Mouse (Mus musculus) hindbrain, embryonic 11.5 days (tissue): ENCODE results near the gene Slc6a18. TPM values are rescaled to one million over a fixed set of nuclear protein-coding genes. Genes with fewer than 3 reads are reported as not detected.

Source experiments
- ATAC-seq: fragments of 200-750 bp; cut with Nextera tagmentation; 2 replicates; pipeline ENCODE4 v1.8.0; 2017; ENCODE audit warnings: mild to moderate bottlenecking, moderate TSS enrichment, moderate library complexity; ENCODE audit not compliant: low FRiP score
- DNase-seq: peaks from one replicate; pipeline ENCODE4 v3.0.0-alpha.2; 2015; ENCODE audit warnings: low spot score
- H3K27ac ChIP-seq: fragments of 300-500 bp; sonication (generic); 2 replicates; pipeline ENCODE4 v1.5.1; 2014; ENCODE audit warnings: mild to moderate bottlenecking, low read depth, low read length
- H3K27me3 ChIP-seq: fragments of 300-500 bp; sonication (generic); 2 replicates; pipeline ENCODE4 v1.6.1; 2014; ENCODE audit warnings: mild to moderate bottlenecking, low read length, moderate library complexity, mixed read lengths; ENCODE audit not compliant: control insufficient read depth, insufficient read depth
- H3K36me3 ChIP-seq: fragments of 300-500 bp; sonication (generic); 2 replicates; pipeline ENCODE4 v1.6.1; 2014; ENCODE audit warnings: mild to moderate bottlenecking, low read length, moderate library complexity, mixed read lengths; ENCODE audit not compliant: control insufficient read depth, insufficient read depth
- H3K4me1 ChIP-seq: fragments of 300-500 bp; sonication (generic); replicated peaks from 2 replicates; pipeline ENCODE4 v1.6.1; 2014; ENCODE audit warnings: low read length, mixed read lengths; ENCODE audit not compliant: control insufficient read depth, insufficient read depth
- H3K4me2 ChIP-seq: fragments of 300-500 bp; sonication (generic); replicated peaks from 2 replicates; pipeline ENCODE4 v1.6.1; 2014; ENCODE audit warnings: mild to moderate bottlenecking, low read depth, low read length
- H3K4me3 ChIP-seq: fragments of 300-500 bp; sonication (generic); 2 replicates; pipeline ENCODE4 v1.5.1; 2014; ENCODE audit warnings: low read depth, low read length
- H3K9ac ChIP-seq: fragments of 300-500 bp; sonication (generic); 2 replicates; pipeline ENCODE4 v1.6.1; 2014; ENCODE audit warnings: low read depth, low read length
- H3K9me3 ChIP-seq: fragments of 300-500 bp; sonication (generic); 2 replicates; pipeline ENCODE4 v1.6.1; 2016; ENCODE audit warnings: low read length; ENCODE audit not compliant: control insufficient read depth
- WGBS: fragments of 180-500 bp; shearing (Covaris S2); extraction: QIAGEN DNeasy Blood & Tissue Kit; methylation state at CpG from one replicate; pipeline ENCODE4 v1.1.7; 2014; 5-methylcytosine and 5-hydroxymethylcytosine counted together
- polyA plus RNA-seq: library from polyadenylated mRNA; unstranded; fragments of >200 nt; fragmentation: Nextera tagmentation; extraction: Ambion mirVana; gene quantifications from 2 replicates; pipeline ENCODE4 v1.2.1, GENCODE M21; 2014

The Slc6a18 gene
- polyA plus RNA-seq, 1 experiment from 2014 or later, result not detected

DNA sequence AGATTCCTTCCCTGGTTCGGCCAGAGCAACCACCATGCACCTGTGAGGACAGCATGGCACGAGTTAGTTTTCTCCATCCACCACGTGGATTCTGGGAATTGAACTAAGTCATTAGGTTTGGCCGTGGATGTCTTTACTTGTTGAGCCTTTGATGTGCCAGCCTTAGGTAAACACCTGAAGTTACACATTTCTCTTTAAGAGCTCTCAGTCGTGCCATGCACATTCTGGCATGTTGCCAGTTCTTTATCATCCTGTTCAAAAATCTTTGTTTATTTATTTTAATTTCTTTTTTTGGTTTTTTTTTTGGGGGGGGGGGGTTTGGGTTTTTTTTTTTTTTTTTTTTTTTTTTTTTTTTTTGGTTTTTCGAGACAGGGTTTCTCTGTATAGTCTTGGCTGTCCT lies 40.0 kb downstream of the Slc6a18 start:
- Histone ChIP-seq H3K9me3 (no peaks in the 10 kb centered on the region), H3K36me3 (no peaks in the 10 kb centered on the region; the same call in 1 of the 2 replicates), H3K9ac (no peak overlapping the region), H3K4me1 (no peaks in the 10 kb centered on the region), H3K27me3 (no peaks in the 10 kb centered on the region), H3K27ac (no peak overlapping the region), H3K4me2 (no peak overlapping the region), H3K4me3 (no peak overlapping the region)
- 92% methylated on average over 5 of the region's 6 CpGs for whole genome bisulfite sequencing
- DNase-seq (peak; percentile 1), ATAC-seq (no peak)

DNA sequence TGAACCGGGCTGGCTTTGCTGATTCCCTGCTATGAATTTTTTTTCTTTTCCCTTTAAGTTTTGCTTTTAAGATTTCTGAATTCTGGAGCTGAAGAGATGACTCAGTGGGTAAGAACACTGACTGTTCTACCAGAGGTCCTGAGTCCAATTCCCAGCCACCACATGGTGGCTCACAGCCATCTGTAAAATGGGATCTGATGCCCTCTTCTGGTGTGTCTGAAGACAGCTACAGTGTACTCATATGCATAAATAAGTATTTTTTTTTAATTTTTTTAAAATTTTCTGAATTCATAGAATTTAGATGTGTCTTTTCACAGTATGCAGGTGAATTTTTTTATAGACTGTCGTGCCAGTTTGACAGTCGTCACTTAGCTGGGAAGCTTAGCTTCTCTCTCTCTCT lies 46.0 kb downstream of the Slc6a18 start:
- 92% methylated on average over 3 of the region's 3 CpGs for WGBS
- ATAC-seq (no peak), DNase-seq (no peak)
- no peak overlapping the region for H3K4me2 ChIP-seq
- no peaks in the 10 kb centered on the region; the same call in 1 of the 2 replicates for H3K36me3 ChIP-seq
- no peaks in the 10 kb centered on the region for H3K9me3 ChIP-seq
- no peak overlapping the region for H3K4me3 ChIP-seq
- H3K9ac ChIP-seq, result no peak overlapping the region
- no peak overlapping the region for H3K27ac ChIP-seq
- H3K27me3 ChIP-seq, result no peaks in the 10 kb centered on the region
- no peaks in the 10 kb centered on the region for H3K4me1 ChIP-seq

DNA sequence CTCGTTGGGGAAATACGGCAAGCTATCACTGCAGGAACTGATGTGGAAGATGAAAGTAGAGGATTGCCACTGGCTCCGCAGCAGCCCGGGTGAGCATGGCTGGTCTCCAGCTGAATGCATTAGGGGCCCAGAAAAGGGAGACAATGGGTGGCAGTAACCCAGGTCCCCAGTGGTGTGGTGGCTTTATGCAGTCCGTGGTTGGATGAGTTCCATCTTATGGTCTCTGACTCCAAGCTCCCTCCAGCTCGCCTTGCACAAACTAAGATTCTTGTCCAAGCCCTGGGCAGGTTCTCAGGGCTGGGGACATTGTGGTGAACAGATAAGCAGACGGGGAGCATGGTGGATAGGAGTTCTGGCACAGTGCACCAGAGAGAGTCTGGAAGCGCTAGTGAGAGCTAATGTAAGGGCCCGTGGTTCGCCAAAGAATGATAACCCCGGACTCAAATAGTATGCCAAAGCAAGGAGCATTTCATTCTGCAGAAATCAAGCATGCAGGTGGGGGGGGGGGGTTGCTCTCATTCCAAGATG lies 49.2 kb downstream of the Slc6a18 start:
- H3K36me3 ChIP-seq, result no peaks in the 10 kb centered on the region
- no peak overlapping the region for H3K27ac ChIP-seq
- H3K4me3 ChIP-seq, result no peak overlapping the region
- H3K9me3 ChIP-seq, result no peaks in the 10 kb centered on the region
- no peaks in the 10 kb centered on the region for H3K4me1 ChIP-seq
- no peak for DNase-seq
- no peaks in the 10 kb centered on the region for H3K27me3 ChIP-seq
- 90% methylated on average over 11 of the region's 11 CpGs for WGBS
- H3K4me2 ChIP-seq, result no peak overlapping the region
- no peak overlapping the region for H3K9ac ChIP-seq
- ATAC-seq, result no peak

DNA sequence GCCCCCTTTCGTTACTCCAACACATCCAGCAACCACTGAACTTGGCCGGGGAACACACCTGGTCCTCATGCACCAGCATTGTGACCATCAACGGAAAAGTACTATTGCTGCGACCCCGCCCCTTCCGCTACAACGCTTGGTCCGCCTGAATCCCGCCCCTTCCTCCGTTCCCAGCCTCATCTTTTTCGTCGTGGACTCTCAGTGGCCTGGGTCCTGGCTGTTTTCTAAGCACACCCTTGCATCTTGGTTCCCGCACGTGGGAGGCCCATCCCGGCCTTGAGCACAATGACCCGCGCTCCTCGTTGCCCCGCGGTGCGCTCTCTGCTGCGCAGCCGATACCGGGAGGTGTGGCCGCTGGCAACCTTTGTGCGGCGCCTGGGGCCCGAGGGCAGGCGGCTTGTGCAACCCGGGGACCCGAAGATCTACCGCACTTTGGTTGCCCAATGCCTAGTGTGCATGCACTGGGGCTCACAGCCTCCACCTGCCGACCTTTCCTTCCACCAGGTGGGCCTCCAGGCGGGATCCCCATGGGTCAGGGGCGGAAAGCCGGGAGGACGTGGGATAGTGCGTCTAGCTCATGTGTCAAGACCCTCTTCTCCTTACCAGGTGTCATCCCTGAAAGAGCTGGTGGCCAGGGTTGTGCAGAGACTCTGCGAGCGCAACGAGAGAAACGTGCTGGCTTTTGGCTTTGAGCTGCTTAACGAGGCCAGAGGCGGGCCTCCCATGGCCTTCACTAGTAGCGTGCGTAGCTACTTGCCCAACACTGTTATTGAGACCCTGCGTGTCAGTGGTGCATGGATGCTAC lies 50.9 kb downstream of the Slc6a18 start, which contains the start of gene Tert:
Tert (plus strand) TSS at position 167 of the 805 bp plus-strand sequence.
- peak; percentile 78 for DNase-seq
- WGBS, result 9% methylated on average over 45 of the region's 47 CpGs
- peak within 1 kb of the TSS; percentile 38 for H3K4me3 ChIP-seq
- H3K27ac ChIP-seq, result no peak within 1 kb of the TSS
- no peaks in the 10 kb centered on the region for H3K4me1 ChIP-seq
- H3K36me3 ChIP-seq, result no peaks in the 10 kb centered on the region
- no peaks in the 10 kb centered on the region for H3K9me3 ChIP-seq
- ATAC-seq, result peak; percentile 88
- peak within 1 kb of the TSS; percentile 65 for H3K4me2 ChIP-seq
- H3K9ac ChIP-seq, result peak within 1 kb of the TSS; percentile 65
- no peaks in the 10 kb centered on the region for H3K27me3 ChIP-seq

DNA sequence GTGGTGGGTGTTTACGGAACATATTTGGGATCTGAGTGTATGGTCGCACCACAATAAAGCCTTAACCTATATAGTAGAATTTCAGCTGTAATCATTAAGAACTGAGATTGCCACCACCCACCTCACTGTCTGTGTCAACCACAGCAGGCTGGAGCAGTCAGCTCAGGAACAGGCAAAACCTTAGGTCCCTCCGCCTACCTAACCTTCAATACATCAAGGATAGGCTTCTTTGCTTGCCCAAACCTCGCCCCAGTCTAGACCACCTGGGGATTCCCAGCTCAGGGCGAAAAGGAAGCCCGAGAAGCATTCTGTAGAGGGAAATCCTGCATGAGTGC lies 51.4 kb downstream of the Slc6a18 start:
- H3K36me3 ChIP-seq, result no peaks in the 10 kb centered on the region
- H3K9ac ChIP-seq, result peak overlapping the region; percentile 65
- no peaks in the 10 kb centered on the region for H3K27me3 ChIP-seq
- H3K9me3 ChIP-seq, result no peaks in the 10 kb centered on the region
- H3K27ac ChIP-seq, result no peak overlapping the region
- DNase-seq (no peak), ATAC-seq (no peak; the same call in 1 of the 2 replicates)
- H3K4me3 ChIP-seq, result peak overlapping the region; percentile 38
- no peaks in the 10 kb centered on the region for H3K4me1 ChIP-seq
- H3K4me2 ChIP-seq, result peak overlapping the region; percentile 65
- 46% methylated on average over 6 of the region's 6 CpGs for WGBS

DNA sequence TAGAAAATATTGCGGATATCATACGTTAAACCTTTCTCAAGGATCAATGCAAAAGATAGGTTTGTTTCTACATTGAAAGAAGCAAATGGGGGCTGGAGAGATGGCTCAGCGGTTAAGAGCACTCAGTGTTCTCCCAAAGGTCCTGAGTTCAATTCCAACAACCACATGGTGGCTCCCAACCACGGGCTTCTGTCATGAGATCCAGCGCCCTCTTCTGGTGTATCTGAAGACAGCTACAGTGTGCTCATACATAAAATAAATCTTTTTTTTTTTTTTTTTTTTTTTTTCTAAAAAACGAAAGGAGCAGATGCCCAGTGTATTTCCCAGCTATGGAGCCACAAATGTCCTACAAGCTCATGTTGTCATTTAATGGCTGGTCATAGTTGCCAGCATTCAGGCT lies 57.2 kb downstream of the Slc6a18 start:
- H3K4me2 ChIP-seq, result no peak overlapping the region
- H3K4me3 ChIP-seq, result no peak overlapping the region
- 76% methylated on average over 6 of the region's 6 CpGs for WGBS
- ATAC-seq, result no peak
- H3K9me3 ChIP-seq, result no peaks in the 10 kb centered on the region
- peaks cover 5% of the 10 kb centered on the region; the same call in 1 of the 2 replicates for H3K36me3 ChIP-seq
- peak; percentile 15 for DNase-seq
- H3K4me1 ChIP-seq, result no peaks in the 10 kb centered on the region
- no peak overlapping the region for H3K27ac ChIP-seq
- H3K27me3 ChIP-seq, result no peaks in the 10 kb centered on the region
- H3K9ac ChIP-seq, result no peak overlapping the region

DNA sequence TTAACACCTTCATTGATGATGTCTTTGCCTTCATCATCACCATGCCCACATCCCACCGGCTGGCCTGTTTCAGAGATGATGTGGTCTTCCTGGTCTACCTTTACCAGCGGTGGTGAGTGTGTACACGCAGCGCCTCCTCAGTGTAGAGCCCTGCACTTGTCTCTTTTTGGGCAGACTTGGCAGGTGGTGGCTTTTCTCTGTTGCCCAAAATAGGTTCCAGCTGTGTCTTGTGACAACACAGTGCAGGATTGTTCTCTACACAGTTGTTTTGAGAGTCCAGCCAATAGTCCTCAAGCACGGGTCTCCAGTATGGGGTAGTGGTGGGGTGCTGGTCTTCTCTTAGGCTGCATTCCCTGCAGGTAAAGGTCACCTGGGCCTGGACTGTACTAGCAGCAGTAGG lies 59.4 kb downstream of the Slc6a18 start:
- DNase-seq (no peak), ATAC-seq (no peak)
- Histone ChIP-seq H3K27me3 (no peaks in the 10 kb centered on the region), H3K27ac (no peak overlapping the region), H3K4me2 (no peak overlapping the region), H3K4me3 (no peak overlapping the region), H3K9ac (no peak overlapping the region), H3K9me3 (no peaks in the 10 kb centered on the region), H3K36me3 (peaks cover 7% of the 10 kb centered on the region; the same call in 1 of the 2 replicates), H3K4me1 (no peaks in the 10 kb centered on the region)
- WGBS, result 91% methylated on average over 5 of the region's 5 CpGs
